Mouse (Mus musculus): Measurements from ENCODE around the gene Ube2dnl1.

The Ube2dnl1 gene

DNA sequence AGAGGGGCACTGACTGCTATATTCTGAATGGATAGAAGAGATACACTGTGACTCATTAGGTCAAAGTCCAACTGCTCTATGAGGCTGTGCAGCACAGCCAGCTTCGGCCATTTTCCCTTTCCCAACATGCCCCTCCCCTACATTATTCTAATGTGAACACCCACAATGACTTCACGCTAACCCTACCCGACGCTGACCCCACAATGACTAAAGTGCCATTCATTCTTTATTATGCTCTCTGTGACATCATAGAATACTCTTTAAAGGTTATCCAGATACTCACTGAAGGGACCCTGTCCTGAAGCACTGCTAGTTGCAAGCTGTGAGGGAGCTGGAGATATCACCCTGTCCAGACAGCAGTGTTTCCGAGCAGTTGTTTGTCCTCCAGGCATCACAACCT is at the start of gene Ube2dnl1:
Gene Ube2dnl1, plus strand, starts transcription at position 301 of the 400 bp plus-strand sequence.
- DNase-seq (ENCODE audit: low spot score in 2 of 2), result no peak

DNA sequence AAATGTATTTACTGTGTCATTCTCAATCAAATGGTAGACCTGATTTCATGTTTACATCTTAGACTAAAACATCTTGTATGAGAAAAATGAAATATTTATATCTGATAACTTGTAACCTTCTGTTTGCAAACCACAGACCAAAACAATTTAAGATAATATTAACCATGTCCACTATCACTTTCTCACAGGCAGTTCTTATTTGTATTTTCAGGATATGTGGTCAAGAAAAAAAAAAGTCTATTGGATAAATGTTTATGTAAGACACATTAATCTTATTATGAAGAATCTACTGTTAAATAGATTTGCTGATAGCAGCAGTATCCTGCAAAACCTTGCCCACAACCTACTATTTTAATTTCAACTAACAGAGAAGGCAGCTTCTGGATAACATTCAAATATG is 9.3 kb upstream of the Ube2dnl1 start:
- DNase-seq (ENCODE audit: low spot score in 2 of 2), result no peak

DNA sequence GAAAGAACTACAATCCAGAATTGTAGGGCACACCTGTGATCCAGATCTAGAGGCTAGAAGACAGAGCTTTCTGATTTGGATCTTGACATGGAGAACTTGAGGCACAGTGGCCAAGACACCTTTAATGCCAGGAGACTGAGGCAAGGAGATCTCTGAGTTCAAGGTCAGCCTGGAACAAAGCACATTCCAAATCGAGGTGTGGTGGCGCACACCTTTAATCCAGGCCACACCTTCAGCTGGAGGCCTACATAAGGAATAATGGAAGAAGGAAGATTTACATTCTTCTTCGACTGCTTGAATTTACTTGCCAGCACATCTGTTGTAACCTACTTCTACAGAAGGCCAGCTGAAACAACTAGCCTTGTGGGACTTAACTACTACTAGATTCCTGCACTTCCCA is 7.3 kb upstream of the Ube2dnl1 start:
- DNase-seq (ENCODE audit: low spot score in 2 of 2), result no peak

DNA sequence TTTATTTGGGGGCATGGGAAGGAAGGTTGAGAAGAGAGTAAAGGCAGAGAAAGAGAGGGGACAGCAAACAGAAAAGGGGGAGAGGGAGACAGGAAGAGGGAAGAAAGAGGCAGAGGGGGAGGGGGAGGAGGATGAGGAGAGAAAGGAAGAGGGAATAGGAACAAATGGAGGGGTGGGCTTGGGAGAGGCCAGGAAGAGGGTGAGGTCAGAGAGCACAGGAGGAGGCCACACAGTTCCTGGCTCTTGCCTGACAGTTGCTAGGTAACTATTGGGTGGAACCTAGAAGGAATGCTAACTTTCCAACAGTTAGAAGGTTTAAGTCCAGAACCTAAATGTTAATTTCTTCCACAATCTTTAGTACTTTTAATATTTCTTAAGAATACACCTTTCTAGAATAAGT is 1.4 kb upstream of the Ube2dnl1 start:
- DNase-seq (ENCODE audit: low spot score in 2 of 2), result no peak

DNA sequence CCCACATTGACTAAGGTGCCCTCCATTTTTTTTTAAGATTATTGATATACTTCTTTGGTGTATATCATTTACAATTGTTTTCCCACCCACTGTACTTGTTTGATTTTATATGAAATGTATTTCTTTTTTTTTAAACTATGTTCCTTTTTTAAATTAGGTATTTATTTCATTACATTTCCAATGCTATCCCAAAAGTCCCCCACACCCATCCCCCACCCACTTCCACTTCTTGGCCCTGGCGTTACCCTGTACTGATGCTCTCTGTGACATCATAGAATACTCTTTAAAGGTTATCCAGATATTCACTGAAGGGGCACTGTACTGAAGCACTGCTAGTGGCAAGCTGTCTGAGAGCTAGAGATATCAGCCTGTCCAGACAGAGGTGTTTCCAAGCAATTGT is 2.5 kb downstream of the Ube2dnl1 start, which contains the start of gene Ube2dnl2:
Gene Ube2dnl2, plus strand, starts transcription at position 301 of the 400 bp plus-strand sequence.
- DNase-seq (ENCODE audit: low spot score in 2 of 2), result no peak

DNA sequence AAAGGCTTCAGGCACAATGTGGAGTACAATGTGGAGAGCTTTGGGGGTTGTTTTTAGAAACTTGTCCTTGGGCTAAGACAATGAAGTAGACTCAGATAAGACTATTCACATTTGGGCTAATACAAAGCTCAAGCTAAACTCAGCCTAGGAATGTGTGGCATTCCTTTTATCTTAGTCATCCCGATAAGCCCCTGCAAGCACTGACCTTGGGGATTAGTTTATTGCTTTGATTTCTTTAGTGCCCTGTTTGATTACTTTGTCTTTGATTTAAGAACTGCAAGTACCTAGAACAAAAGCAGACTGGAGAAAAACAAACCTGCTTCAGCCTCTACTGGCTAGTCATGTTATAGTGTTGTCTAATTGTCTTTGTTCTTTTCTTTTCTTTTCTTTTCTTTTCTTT is 50.3 kb downstream of the Ube2dnl1 start:
- no peak for DNase-seq (ENCODE audit: low spot score in 2 of 2)
